Mouse (Mus musculus): ENCODE results near the gene Bmi1.
A peak's percentile ranks its signal among the peaks of the same experiment; 100 is the strongest.

Gene Bmi1

DNA sequence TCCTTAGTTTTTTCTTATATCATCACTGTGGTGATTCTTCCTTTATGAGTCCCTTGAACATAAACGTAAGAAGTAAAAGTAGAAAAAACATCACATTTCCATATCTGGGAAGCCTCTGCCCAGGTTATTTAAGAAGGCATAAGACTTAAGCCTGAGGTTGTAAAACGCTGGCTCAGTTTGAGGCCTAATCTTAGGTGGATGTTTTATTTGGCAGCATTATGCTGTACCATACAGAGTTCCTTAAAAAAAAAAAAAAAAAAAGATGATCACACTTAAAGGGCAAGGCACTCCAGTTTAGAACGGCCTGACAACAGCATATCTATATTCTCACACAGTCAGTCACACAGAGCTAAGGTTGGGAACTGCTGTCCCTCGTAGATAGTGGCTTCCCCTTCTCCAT is 49.1 kb downstream of the Bmi1 start:
- no peak for DNase-seq (ENCODE audit: low read depth)

DNA sequence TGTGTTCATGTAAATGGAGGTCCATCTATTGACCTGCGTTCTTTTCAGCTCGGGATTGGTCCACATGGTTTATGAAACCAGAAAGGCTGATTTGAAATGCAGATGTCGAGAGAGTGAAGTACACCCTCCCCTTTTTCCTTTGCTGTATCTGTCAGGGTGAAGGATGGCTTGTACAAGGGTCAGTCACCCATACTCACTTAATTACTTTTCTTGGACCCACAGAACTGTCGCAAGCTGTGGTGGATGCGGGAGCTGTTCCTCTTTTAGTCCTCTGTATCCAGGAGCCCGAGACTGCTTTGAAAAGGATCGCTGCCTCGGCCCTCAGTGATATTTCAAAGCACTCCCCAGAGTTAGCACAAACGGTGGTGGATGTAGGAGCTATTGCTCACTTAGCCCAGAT is 54.9 kb downstream of the Bmi1 start:
- DNase-seq (ENCODE audit: low read depth) = no peak

DNA sequence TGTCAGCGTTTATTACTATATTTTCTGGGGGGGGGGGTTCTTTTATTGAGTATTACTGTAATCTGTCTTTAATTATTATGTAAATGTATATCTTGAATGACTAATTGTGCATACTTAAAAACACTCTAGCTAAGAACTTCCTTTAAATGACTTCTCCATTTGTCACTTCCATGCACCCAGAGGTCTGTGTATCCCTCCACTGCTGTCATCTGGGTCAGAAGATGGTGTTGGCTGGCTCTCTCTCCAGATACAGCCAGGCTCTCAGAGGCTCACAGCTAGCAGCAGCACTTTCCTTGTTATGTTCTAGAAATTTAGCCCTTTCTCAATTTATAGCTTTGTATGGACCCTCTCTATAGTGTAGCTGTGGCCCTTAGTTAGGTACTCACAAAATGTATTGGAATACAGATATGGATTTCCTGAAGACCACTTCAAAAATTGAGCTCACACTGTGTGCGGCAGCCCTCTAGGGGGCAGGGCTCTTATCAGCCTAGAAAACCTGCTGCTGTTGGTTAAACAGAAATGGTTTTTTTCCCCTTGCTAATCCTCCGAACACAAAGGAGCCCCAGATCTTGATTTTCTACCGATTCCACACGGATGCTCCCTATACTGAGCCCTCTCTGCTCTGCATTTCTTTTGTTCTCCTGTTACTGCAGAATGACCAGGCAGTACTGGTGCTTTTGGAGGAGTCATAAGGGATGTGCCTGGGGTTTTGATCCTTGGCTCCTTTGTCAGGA is 57.7 kb downstream of the Bmi1 start:
- DNase-seq (ENCODE audit: low read depth) = peak; percentile 12
